Mouse (Mus musculus) ES-Bruce4 (cell line): Measurements from ENCODE around the gene AC134908.4.

Experiments
- CTCF ChIP-seq: IDR thresholded peaks from one replicate; pipeline ENCODE4 v1.8.1; 2011; ENCODE audit warnings: low read depth, low read length
- EP300 ChIP-seq: IDR thresholded peaks from 2 replicates; pipeline ENCODE4 v1.6.1; 2011; ENCODE audit warnings: low read depth, low read length; ENCODE audit not compliant: insufficient read depth

DNA sequence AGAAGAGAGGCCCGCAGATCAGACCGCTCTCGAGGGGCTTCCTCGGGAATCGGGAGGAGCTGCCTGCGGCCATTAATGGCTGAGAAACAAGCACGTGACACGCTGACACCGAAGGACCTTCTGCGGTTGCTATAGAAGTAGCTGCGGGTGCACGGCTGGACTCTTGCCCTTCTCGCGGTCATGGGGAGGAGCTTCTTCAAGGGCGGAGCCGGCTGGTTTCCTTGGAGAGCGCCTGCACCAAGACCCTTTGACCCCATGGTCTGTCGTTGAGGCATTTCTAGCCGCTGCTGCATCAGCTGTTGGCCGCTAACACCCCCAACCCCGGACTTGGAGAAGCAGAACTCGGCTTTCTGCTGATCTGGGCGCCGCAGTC is 37.8 kb upstream of the AC134908.4 start, which contains the start of gene Stub1:
- no peak for TF ChIP-seq EP300
- no peak for TF ChIP-seq CTCF
